Mouse (Mus musculus) ES-Bruce4 (cell line): ENCODE data around the gene Ccdc106.

Experiments used
- CTCF ChIP-seq: IDR thresholded peaks from one replicate; pipeline ENCODE4 v1.8.1; 2011; ENCODE audit warnings: low read depth, low read length
- EP300 ChIP-seq: IDR thresholded peaks from 2 replicates; pipeline ENCODE4 v1.6.1; 2011; ENCODE audit warnings: low read depth, low read length; ENCODE audit not compliant: insufficient read depth
- POLR2A ChIP-seq: IDR thresholded peaks from one replicate; pipeline ENCODE4 v1.8.1; 2011; ENCODE audit warnings: low read length; ENCODE audit not compliant: insufficient read depth

DNA sequence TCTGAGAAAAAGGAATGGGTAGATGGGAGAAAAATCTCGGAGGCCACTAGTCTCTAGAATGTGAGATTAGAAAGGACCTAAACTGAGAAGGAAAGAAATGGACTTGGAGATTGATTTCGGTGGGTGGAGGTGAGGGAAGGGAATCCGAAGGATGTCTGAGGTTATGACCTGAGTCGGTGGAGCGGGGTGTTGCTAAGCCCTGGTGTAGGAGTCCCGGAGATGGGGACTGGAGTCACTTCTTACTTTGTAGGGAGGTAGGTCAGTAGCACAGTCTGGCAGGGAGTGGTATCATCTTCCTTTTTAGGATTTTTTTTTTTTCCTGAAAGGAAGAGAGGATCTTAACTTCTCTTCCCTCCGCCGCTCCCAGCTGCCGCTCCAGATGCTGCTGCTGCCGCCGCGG is 32.1 kb downstream of the Ccdc106 start:
- no peak for TF ChIP-seq POLR2A
- TF ChIP-seq EP300, result no peak
- no peak for TF ChIP-seq CTCF
